Mouse (Mus musculus): ENCODE data around the gene Rpl18.

Gene Rpl18

GRCm38 (mm10) chr7:45713396-45713795 lies 1.9 kb upstream of the Rpl18 start:
- DNase-seq (ENCODE audit: low spot score in 2 of 2), result no peak

GRCm38 (mm10) chr7:45713881-45714520 lies 1.3 kb upstream of the Rpl18 start:
- no peak for DNase-seq (ENCODE audit: low spot score in 2 of 2)

- DNase-seq (ENCODE audit: low spot score in 2 of 2), result no peak
Observed at GRCm38 (mm10) chr7:45714630-45715089, 597 bp upstream of the Rpl18 start.

- DNase-seq (ENCODE audit: low spot score in 2 of 2), result no peak
Observed at GRCm38 (mm10) chr7:45715741-45716459, 643 bp downstream of the Rpl18 start.

GRCm38 (mm10) chr7:45716460-45716857 lies 1.2 kb downstream of the Rpl18 start:
- no peak for DNase-seq (ENCODE audit: low spot score in 2 of 2)

GRCm38 (mm10) chr7:45716952-45717917 lies 2.0 kb downstream of the Rpl18 start:
- no peak for DNase-seq (ENCODE audit: low spot score in 2 of 2)

GRCm38 (mm10) chr7:45717918-45718297 lies 2.7 kb downstream of the Rpl18 start, which contains the start of gene Sphk2:
TSS of gene Sphk2 (minus strand) at chr7:45718002.
- DNase-seq (ENCODE audit: low spot score in 2 of 2), result peak; percentile 98 to 99

GRCm38 (mm10) chr7:45718331-45718730 lies 3.1 kb downstream of the Rpl18 start:
- no peak for DNase-seq (ENCODE audit: low spot score in 2 of 2)

GRCm38 (mm10) chr7:45719180-45719579 lies 3.9 kb downstream of the Rpl18 start:
- DNase-seq (ENCODE audit: low spot score in 2 of 2), result no peak

- DNase-seq (ENCODE audit: low spot score in 2 of 2), result no peak
Observed at GRCm38 (mm10) chr7:45719738-45720412, 4.6 kb downstream of the Rpl18 start.

- DNase-seq (ENCODE audit: low spot score in 2 of 2), result no peak
Observed at GRCm38 (mm10) chr7:45720413-45721233, 5.4 kb downstream of the Rpl18 start, which contains the start of gene Fam83e. TSS of gene Fam83e (plus strand) at chr7:45721212.

- DNase-seq (ENCODE audit: low spot score in 2 of 2), result no peak
Observed at GRCm38 (mm10) chr7:45721234-45721571, 5.9 kb downstream of the Rpl18 start.

- DNase-seq (ENCODE audit: low spot score in 2 of 2), result no peak
Observed at GRCm38 (mm10) chr7:45721642-45722347, 6.5 kb downstream of the Rpl18 start.

GRCm38 (mm10) chr7:45722348-45722713 lies 7.1 kb downstream of the Rpl18 start:
- no peak for DNase-seq (ENCODE audit: low spot score in 2 of 2)

- no peak for DNase-seq (ENCODE audit: low spot score in 2 of 2)
Observed at GRCm38 (mm10) chr7:45723301-45723700, 8.0 kb downstream of the Rpl18 start.

GRCm38 (mm10) chr7:45723781-45724180 lies 8.5 kb downstream of the Rpl18 start:
- no peak for DNase-seq (ENCODE audit: low spot score in 2 of 2)

- DNase-seq (ENCODE audit: low spot score in 2 of 2), result no peak
Observed at GRCm38 (mm10) chr7:45725151-45725550, 9.9 kb downstream of the Rpl18 start.

- DNase-seq (ENCODE audit: low spot score in 2 of 2), result no peak
Observed at GRCm38 (mm10) chr7:45725713-45726112, 10.5 kb downstream of the Rpl18 start, which contains the start of gene Spaca4. TSS of gene Spaca4 (minus strand) at chr7:45725813.

GRCm38 (mm10) chr7:45726419-45726818 lies 11.2 kb downstream of the Rpl18 start:
- DNase-seq (ENCODE audit: low spot score in 2 of 2), result no peak

GRCm38 (mm10) chr7:45727625-45728024 lies 12.4 kb downstream of the Rpl18 start:
- no peak for DNase-seq (ENCODE audit: low spot score in 2 of 2)

All from frontal cortex, postnatal 25 days (tissue).